Mouse (Mus musculus): ENCODE measurements around the gene Rmi1. TPM values are rescaled to one million over a fixed set of nuclear protein-coding genes. Genes with fewer than 3 reads are reported as not detected.

The Rmi1 gene
- polyA plus RNA-seq, 1 experiment from 2014 or later = 19.3 TPM

- no peak for DNase-seq (ENCODE audit: low spot score)
- WGBS = 92% methylated on average over 3 of the region's 3 CpGs
- Histone ChIP-seq H3K27me3 (ENCODE audit: insufficient read depth, low read length) (no peaks in the 10 kb centered on the region), H3K36me3 (ENCODE audit: insufficient read depth, low read length) (no peaks in the 10 kb centered on the region), H3K9me3 (replicated peaks; ENCODE audit: low read length) (no peaks in the 10 kb centered on the region), H3K27ac (no peak overlapping the region), H3K9ac (ENCODE audit: low read depth, low read length) (no peak overlapping the region), H3K4me2 (ENCODE audit: low read length) (no peak overlapping the region), H3K4me1 (replicated peaks; ENCODE audit: insufficient read depth, low read length) (no peaks in the 10 kb centered on the region), H3K4me3 (replicated peaks; ENCODE audit: low read depth, low read length) (no peak overlapping the region)
- no peak for ATAC-seq (replicated peaks; ENCODE audit: low FRiP score, low read depth)
- TF ChIP-seq CTCF (IDR thresholded peaks at IDR 0.05; ENCODE audit: low read depth) = no peak
These were observed 35.7 kb upstream of the Rmi1 start for GRCm38 (mm10) chr13:58366373-58366772.

DNA sequence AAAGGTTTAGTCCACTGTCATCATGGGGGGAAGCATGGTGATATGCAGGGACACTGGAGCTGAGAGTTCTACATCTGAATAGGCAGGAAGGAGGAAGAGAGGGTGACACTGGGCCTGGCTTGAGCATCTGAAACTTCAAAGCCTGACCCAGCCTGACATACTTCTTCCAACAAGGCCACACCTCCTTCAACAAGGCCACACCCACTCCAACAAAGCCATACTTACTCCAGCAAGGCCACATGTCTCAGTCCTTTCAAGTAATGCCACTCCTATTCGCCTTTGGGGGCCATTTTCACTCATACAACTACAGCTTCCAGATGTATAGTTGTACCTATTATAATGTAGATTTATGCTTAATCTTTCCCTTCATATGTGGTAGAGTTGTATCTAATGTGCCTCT lies 34.4 kb upstream of the Rmi1 start:
- no peaks in the 10 kb centered on the region for H3K9me3 ChIP-seq (replicated peaks; ENCODE audit: low read length)
- no peak overlapping the region for H3K4me3 ChIP-seq (replicated peaks; ENCODE audit: low read depth, low read length)
- no peak overlapping the region for H3K9ac ChIP-seq (ENCODE audit: low read depth, low read length)
- H3K4me2 ChIP-seq (ENCODE audit: low read length) = no peak overlapping the region
- H3K27ac ChIP-seq = no peak overlapping the region
- 62% methylated on average over 1 of the region's 1 CpGs for WGBS
- no peak for DNase-seq (ENCODE audit: low spot score)
- H3K4me1 ChIP-seq (replicated peaks; ENCODE audit: insufficient read depth, low read length) = no peaks in the 10 kb centered on the region
- no peaks in the 10 kb centered on the region for H3K36me3 ChIP-seq (ENCODE audit: insufficient read depth, low read length)
- no peaks in the 10 kb centered on the region for H3K27me3 ChIP-seq (ENCODE audit: insufficient read depth, low read length)
- no peak for ATAC-seq (replicated peaks; ENCODE audit: low FRiP score, low read depth)
- TF ChIP-seq CTCF (IDR thresholded peaks at IDR 0.05; ENCODE audit: low read depth) = no peak

DNA sequence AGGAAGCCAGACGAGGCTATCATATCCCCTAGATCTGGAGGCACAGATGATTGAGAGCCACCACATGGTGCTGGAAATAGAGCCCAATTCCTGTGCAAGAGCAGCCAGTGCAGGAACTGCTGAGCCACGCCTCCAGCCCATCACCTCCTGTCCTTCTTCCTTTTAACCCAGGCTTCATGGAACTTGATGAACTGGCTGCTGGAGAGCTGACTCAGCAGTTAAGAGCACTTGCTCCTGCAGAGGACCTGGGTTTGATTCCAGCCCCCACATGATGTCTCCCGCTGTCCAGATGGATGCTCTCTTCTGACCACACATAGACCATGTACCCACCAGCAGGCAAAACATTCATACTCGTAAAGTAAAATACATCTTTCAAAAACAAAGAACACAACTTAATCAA lies 33.2 kb upstream of the Rmi1 start:
- H3K27me3 ChIP-seq (ENCODE audit: insufficient read depth, low read length) = no peaks in the 10 kb centered on the region
- DNase-seq (ENCODE audit: low spot score) (no peak), ATAC-seq (replicated peaks; ENCODE audit: low FRiP score, low read depth) (no peak)
- 72% methylated on average over 4 of the region's 4 CpGs for WGBS
- no peaks in the 10 kb centered on the region for H3K36me3 ChIP-seq (ENCODE audit: insufficient read depth, low read length)
- H3K27ac ChIP-seq = no peak overlapping the region
- no peak for TF ChIP-seq CTCF (IDR thresholded peaks at IDR 0.05; ENCODE audit: low read depth)
- no peak overlapping the region for H3K4me3 ChIP-seq (replicated peaks; ENCODE audit: low read depth, low read length)
- no peaks in the 10 kb centered on the region for H3K4me1 ChIP-seq (replicated peaks; ENCODE audit: insufficient read depth, low read length)
- H3K9me3 ChIP-seq (replicated peaks; ENCODE audit: low read length) = no peaks in the 10 kb centered on the region
- no peak overlapping the region for H3K4me2 ChIP-seq (ENCODE audit: low read length)
- no peak overlapping the region for H3K9ac ChIP-seq (ENCODE audit: low read depth, low read length)

DNA sequence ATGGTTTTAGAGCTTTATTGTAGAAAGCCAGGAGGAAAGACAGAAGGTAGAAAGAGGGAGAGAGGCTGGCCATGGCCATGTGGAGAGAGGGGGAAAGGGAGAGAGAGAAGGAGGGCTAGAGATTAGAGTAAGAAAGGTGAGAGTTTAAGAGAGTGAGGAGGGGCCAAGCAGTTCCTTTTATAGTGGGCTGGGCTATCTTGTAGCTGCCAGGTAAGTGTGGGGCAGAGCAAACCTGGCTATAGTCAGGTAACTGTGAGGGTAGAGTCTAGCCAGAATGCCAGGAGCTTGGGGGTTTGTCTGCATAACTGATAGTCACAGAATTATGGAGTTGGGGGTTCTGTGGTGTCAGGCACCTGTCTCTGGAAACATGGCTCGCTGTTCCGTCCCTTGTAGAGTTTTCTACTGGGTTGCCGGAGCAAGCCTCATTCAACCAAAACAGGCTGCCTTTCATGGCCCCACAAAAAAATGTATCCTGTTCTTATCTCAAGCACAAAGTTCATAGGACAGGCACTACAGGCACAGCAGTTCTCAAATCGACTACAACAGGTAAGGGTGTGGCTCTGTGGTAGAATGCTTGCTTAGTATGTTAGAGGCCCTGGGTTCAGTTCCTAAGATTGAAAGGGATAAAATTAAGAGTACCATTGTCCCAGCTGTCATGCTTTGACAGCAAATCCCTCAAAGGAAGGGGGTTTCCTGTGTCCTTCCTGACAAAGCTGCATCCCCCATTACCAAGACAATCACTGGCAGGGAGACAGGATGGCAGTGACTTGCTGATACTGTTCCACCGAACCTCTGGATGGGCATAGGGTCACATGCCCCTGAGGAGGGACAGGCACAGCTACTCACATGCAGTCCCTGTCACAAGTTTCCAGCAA lies 29.5 kb upstream of the Rmi1 start:
- no peak for ATAC-seq (replicated peaks; ENCODE audit: low FRiP score, low read depth)
- no peak overlapping the region for H3K9ac ChIP-seq (ENCODE audit: low read depth, low read length)
- H3K36me3 ChIP-seq (ENCODE audit: insufficient read depth, low read length) = no peaks in the 10 kb centered on the region
- no peak overlapping the region for H3K27ac ChIP-seq
- no peak overlapping the region for H3K4me3 ChIP-seq (replicated peaks; ENCODE audit: low read depth, low read length)
- no peaks in the 10 kb centered on the region for H3K9me3 ChIP-seq (replicated peaks; ENCODE audit: low read length)
- H3K27me3 ChIP-seq (ENCODE audit: insufficient read depth, low read length) = no peaks in the 10 kb centered on the region
- 78% methylated on average over 5 of the region's 5 CpGs for WGBS
- H3K4me1 ChIP-seq (replicated peaks; ENCODE audit: insufficient read depth, low read length) = no peaks in the 10 kb centered on the region
- H3K4me2 ChIP-seq (ENCODE audit: low read length) = no peak overlapping the region
- no peak for DNase-seq (ENCODE audit: low spot score)
- TF ChIP-seq CTCF (IDR thresholded peaks at IDR 0.05; ENCODE audit: low read depth) = no peak

DNA sequence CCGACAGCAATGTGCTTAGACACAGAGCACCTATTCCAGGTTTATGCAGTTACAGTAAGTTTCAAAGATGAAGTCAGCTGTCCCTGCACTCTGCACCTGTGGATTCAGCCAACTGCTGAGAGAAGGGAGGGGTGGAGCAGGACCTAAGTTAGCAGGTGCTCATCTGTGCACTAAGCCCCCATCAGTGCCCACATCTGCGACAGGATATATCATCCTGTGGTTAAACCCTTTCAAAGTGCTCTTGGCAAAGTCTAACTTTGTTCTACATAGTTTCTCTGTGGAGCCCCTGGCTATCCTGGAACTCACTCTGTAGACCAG lies 28.9 kb upstream of the Rmi1 start:
- Histone ChIP-seq H3K9me3 (replicated peaks; ENCODE audit: low read length) (no peaks in the 10 kb centered on the region), H3K4me2 (ENCODE audit: low read length) (no peak overlapping the region), H3K4me1 (replicated peaks; ENCODE audit: insufficient read depth, low read length) (no peaks in the 10 kb centered on the region), H3K27me3 (ENCODE audit: insufficient read depth, low read length) (no peaks in the 10 kb centered on the region), H3K9ac (ENCODE audit: low read depth, low read length) (no peak overlapping the region), H3K4me3 (replicated peaks; ENCODE audit: low read depth, low read length) (no peak overlapping the region), H3K36me3 (ENCODE audit: insufficient read depth, low read length) (no peaks in the 10 kb centered on the region), H3K27ac (no peak overlapping the region)
- no peak for TF ChIP-seq CTCF (IDR thresholded peaks at IDR 0.05; ENCODE audit: low read depth)
- DNase-seq (ENCODE audit: low spot score) (no peak), ATAC-seq (replicated peaks; ENCODE audit: low FRiP score, low read depth) (no peak)
- WGBS = 85% methylated on average over 2 of the region's 2 CpGs

DNA sequence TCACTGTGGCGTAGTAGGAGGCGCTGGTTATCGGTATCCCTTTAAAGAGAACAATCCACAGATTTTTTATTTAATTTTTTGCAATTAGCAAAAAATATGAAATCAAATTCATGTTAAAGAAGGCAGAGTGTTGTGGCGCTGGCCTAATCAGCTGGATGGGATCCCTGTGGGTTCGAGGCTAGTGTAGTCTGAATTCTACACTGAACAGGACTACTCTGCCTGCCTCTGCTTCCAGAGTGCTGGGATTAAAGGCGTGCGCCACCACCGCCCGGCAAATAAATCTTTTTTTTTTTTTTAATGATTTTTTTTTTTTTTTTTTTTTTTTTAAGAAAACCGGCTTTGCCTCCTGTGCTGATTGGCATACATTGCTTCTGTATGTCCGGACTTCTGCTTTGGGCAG lies 17.7 kb upstream of the Rmi1 start:
- ATAC-seq (replicated peaks; ENCODE audit: low FRiP score, low read depth) = no peak
- Histone ChIP-seq H3K4me2 (ENCODE audit: low read length) (peak overlapping the region; percentile 76), H3K4me1 (replicated peaks; ENCODE audit: insufficient read depth, low read length) (0 out of 2 replicates have a peak, but pooled peaks cover 5% of the 10 kb centered on the region), H3K9me3 (replicated peaks; ENCODE audit: low read length) (no peaks in the 10 kb centered on the region), H3K36me3 (ENCODE audit: insufficient read depth, low read length) (peaks cover 16% of the 10 kb centered on the region), H3K9ac (ENCODE audit: low read depth, low read length) (peak overlapping the region; percentile 81), H3K4me3 (replicated peaks; ENCODE audit: low read depth, low read length) (peak overlapping the region; percentile 61), H3K27ac (no peak overlapping the region), H3K27me3 (ENCODE audit: insufficient read depth, low read length) (no peaks in the 10 kb centered on the region)
- TF ChIP-seq CTCF (IDR thresholded peaks at IDR 0.05; ENCODE audit: low read depth) = 0 out of 2 replicates have a peak, but pooled peaks have one; percentile 4
- WGBS = 41% methylated on average over 11 of the region's 11 CpGs
- no peak for DNase-seq (ENCODE audit: low spot score)

Measured in kidney, postnatal 0 days (tissue).